Mouse (Mus musculus): ENCODE data around the gene Bri3bp. TPM values are rescaled to one million over a fixed set of nuclear protein-coding genes. Genes with fewer than 3 reads are reported as not detected.
A peak's percentile ranks its signal among the peaks of the same experiment; 100 is the strongest.
"Not testable (repeated sequence)": the region's sequence is repeated elsewhere in the genome, so short reads cannot be mapped to it uniquely, and the experiment has no call there.

Bri3bp gene
- polyA plus RNA-seq (2015; fragmentation: Nextera tagmentation; extraction: Ambion mirVana) = 12.8 and 13.3 TPM in 2 replicates

DNA sequence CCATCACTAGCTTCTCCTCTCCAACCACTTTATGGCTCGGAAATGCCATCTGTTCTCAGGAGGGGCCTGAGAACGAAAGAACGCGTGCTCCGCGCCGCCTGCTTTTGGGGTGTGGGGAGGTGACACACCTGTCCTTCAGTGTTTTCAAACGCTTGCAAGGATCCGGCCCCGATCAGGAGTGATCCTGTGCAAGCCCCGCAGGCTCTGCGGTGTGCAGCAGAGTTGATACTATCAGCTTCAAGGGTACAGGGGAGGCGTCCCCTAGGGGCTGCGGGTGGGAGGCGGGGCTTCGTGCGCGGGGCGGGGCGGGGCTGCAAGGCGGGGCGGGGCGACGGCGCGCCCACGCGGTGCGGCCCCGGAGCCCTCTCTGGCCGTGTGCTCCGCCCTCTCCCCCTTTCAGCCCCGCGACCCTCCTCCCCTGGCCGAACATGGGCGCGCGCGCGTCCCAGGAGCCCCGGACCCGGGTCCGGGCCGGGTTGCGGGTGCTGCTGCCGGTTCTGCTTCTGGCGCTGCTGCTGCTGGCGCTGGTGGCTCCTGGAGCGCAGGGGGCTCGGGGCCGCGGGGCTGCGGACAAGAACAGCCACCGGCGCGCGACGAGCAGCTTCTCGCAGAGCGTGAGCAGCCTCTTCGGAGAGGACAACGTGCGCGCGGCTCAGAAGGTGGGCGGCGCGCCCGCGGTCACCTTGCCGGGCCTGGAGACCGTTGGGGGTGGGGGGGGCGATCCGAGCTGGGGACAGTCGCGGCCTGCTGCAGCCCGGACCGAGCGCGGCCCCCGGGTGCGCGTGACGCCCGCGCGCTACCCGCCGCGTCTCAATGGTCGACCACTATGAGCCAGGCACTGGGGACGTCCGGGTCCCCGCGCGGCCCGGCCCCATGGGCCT lies at the start of gene Bri3bp:
Bri3bp (plus strand) TSS at position 335 of the 881 bp plus-strand sequence.
- no peaks in the 10 kb centered on the region for H3K36me3 ChIP-seq (ENCODE audit: insufficient read depth, low read length)
- H3K27ac ChIP-seq (ENCODE audit: low read length) = peak within 1 kb of the TSS; percentile 64
- ATAC-seq (peak; percentile 92), DNase-seq (ENCODE audit: low spot score) (peak; percentile 61)
- H3K27me3 ChIP-seq (replicated peaks; ENCODE audit: insufficient read depth, low read length) = no peaks in the 10 kb centered on the region
- H3K4me2 ChIP-seq (replicated peaks; ENCODE audit: low read depth, low read length) = peak within 1 kb of the TSS; percentile 98
- WGBS = 3% methylated on average over 69 of the region's 97 CpGs
- H3K9ac ChIP-seq (replicated peaks; ENCODE audit: low read depth) = peak within 1 kb of the TSS; percentile 43; the same call in 1 of the 2 replicates
- H3K4me3 ChIP-seq (ENCODE audit: low read depth, low read length) = peak within 1 kb of the TSS; percentile 85
- TF ChIP-seq EP300 (IDR thresholded peaks at IDR 0.05) = no peak
- 0 out of 2 replicates have a peak, but pooled peaks have one; percentile 7 for TF ChIP-seq CTCF (IDR thresholded peaks at IDR 0.05)
- no peaks in the 10 kb centered on the region for H3K9me3 ChIP-seq (ENCODE audit: low read length)
- peaks cover 5% of the 10 kb centered on the region; the same call in 1 of the 2 replicates for H3K4me1 ChIP-seq (ENCODE audit: insufficient read depth, low read depth, low read length)

DNA sequence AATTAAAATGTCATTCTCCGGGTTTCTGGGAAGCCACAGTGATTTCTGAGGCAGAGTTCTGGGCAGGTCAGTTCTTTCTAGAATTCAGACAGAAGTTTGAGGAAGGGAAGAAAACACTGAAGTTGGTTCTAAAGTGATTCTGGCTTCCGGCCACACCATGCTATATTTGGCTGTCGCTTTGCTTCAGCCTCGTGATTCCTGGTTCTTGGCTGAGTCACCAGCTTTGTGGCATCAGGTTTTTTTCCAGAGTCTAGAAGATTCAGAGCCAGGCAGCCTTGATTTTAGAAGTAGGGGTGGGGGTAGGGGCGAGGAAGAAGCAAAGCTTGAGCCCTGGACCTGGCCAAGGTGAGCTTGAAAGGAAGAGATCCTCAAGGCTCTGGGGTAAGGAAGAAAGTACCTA lies 49.8 kb upstream of the Bri3bp start:
- ATAC-seq = no peak
- peak overlapping the region; percentile 99 for H3K27ac ChIP-seq (ENCODE audit: low read length)
- no peak overlapping the region for H3K4me3 ChIP-seq (ENCODE audit: low read depth, low read length)
- WGBS = 30% methylated on average over 5 of the region's 5 CpGs
- no peaks in the 10 kb centered on the region for H3K9me3 ChIP-seq (ENCODE audit: low read length)
- no peaks in the 10 kb centered on the region for H3K27me3 ChIP-seq (replicated peaks; ENCODE audit: insufficient read depth, low read length)
- TF ChIP-seq EP300 (IDR thresholded peaks at IDR 0.05) (peak; percentile 82), CTCF (IDR thresholded peaks at IDR 0.05) (no peak)
- 0 out of 2 replicates have a peak, but pooled peaks cover 5% of the 10 kb centered on the region for H3K36me3 ChIP-seq (ENCODE audit: insufficient read depth, low read length)
- peaks cover 17% of the 10 kb centered on the region; the same call in 1 of the 2 replicates for H3K4me1 ChIP-seq (ENCODE audit: insufficient read depth, low read depth, low read length)
- H3K9ac ChIP-seq (replicated peaks; ENCODE audit: low read depth) = no peak overlapping the region
- DNase-seq (ENCODE audit: low spot score) = peak; percentile 95
- H3K4me2 ChIP-seq (replicated peaks; ENCODE audit: low read depth, low read length) = peak overlapping the region; percentile 37; the same call in 1 of the 2 replicates

DNA sequence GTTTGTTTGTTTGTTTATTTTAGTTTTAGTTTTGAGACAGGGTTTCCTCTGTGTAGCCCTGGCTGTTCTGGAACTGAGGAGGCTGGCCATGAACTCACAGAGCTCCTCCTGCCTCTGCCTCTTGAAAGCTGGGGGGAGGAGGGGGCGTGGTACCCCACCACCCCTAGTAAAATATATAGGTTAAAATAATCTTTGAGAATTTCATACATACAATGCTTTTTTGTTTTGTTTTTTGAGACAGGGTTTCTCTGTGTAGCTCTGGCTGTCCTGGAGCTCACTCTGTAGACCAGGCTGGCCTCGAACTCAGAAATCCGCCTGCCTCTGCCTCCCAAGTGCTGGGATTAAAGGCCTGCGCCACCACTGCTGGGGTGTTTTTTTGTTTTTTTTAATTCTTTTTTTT lies 49.2 kb upstream of the Bri3bp start:
- peak overlapping the region; percentile 37; the same call in 1 of the 2 replicates for H3K4me2 ChIP-seq (replicated peaks; ENCODE audit: low read depth, low read length)
- DNase-seq (ENCODE audit: low spot score) = not testable (repeated sequence)

DNA sequence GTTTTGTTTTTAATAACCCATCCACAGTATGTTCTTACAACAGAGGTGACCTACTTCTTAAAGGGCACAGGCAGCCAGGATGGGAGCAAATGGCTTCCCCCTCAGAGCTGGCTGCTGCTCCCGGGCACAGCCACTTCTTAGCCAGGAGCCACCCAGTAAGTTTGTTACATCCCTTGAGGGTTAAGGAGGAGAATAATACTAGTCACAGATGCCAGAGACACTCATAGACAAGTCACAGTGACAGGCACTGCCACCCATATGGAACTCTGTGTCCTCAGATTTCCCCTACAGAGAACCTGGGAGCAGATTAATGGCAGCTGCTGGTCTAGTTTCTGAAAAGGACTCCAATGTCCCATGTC lies 48.8 kb upstream of the Bri3bp start:
- Histone ChIP-seq H3K27ac (ENCODE audit: low read length) (peak overlapping the region; percentile 99), H3K27me3 (replicated peaks; ENCODE audit: insufficient read depth, low read length) (no peaks in the 10 kb centered on the region), H3K4me3 (ENCODE audit: low read depth, low read length) (peak overlapping the region; percentile 14; the same call in 1 of the 2 replicates), H3K9ac (replicated peaks; ENCODE audit: low read depth) (peak overlapping the region; percentile 41; the same call in 1 of the 2 replicates), H3K4me2 (replicated peaks; ENCODE audit: low read depth, low read length) (peak overlapping the region; percentile 37), H3K9me3 (ENCODE audit: low read length) (no peaks in the 10 kb centered on the region), H3K4me1 (ENCODE audit: insufficient read depth, low read depth, low read length) (peaks cover 17% of the 10 kb centered on the region; the same call in 1 of the 2 replicates), H3K36me3 (ENCODE audit: insufficient read depth, low read length) (0 out of 2 replicates have a peak, but pooled peaks cover 5% of the 10 kb centered on the region)
- TF ChIP-seq CTCF (IDR thresholded peaks at IDR 0.05) = no peak
- TF ChIP-seq EP300 (IDR thresholded peaks at IDR 0.05) = no peak
- DNase-seq (ENCODE audit: low spot score) = no peak
- WGBS = 4% methylated on average over 1 of the region's 1 CpGs
- ATAC-seq = no peak

More for the DNA sequence above, 49.2 kb upstream of the Bri3bp start:
- not testable (repeated sequence) for H3K36me3 ChIP-seq (ENCODE audit: insufficient read depth, low read length); ATAC-seq; H3K9me3 ChIP-seq (ENCODE audit: low read length); H3K4me3 ChIP-seq (ENCODE audit: low read depth, low read length); H3K27me3 ChIP-seq (replicated peaks; ENCODE audit: insufficient read depth, low read length)
- peaks cover 17% of the 10 kb centered on the region; the same call in 1 of the 2 replicates for H3K4me1 ChIP-seq (ENCODE audit: insufficient read depth, low read depth, low read length)
- WGBS = 96% methylated on average over 4 of the region's 4 CpGs
- peak overlapping the region; percentile 99 for H3K27ac ChIP-seq (ENCODE audit: low read length)
- H3K9ac ChIP-seq (replicated peaks; ENCODE audit: low read depth) = peak overlapping the region; percentile 41; the same call in 1 of the 2 replicates

DNA sequence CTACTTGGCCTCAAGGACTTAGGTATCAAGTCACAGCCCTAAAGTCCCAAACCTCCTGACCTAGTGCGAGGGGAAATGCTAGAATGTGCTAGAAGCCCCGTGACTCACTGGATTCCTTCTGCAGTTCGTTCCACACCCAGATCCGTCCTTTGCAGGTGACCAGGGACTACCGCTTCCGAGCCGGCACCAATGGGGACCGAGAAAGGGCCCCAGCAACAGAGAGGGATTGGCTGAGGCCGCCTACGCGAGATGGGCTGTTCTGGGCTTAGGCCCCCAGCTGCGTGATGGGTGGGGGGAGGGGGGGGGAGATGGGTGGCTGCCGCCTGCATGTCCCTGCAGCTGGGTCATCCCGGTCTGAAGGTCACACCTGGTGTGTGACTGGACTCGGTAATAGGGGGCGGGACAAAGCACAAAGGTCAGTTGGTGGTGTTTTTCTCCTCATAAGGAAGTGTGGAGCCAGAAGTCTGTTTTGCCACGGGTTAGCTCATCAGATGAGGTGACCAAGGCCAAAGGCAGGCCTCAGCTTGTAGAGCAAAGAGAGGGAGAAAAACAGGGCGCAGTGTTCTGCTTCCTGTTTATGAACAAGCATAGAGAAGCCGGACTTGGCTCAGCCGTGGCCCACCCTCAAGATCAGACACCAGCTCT lies 48.3 kb upstream of the Bri3bp start:
- ATAC-seq = peak; percentile 90
- Histone ChIP-seq H3K27ac (ENCODE audit: low read length) (peak overlapping the region; percentile 99), H3K9ac (replicated peaks; ENCODE audit: low read depth) (peak overlapping the region; percentile 41; the same call in 1 of the 2 replicates), H3K9me3 (ENCODE audit: low read length) (no peaks in the 10 kb centered on the region), H3K36me3 (ENCODE audit: insufficient read depth, low read length) (0 out of 2 replicates have a peak, but pooled peaks cover 5% of the 10 kb centered on the region), H3K4me3 (ENCODE audit: low read depth, low read length) (peak overlapping the region; percentile 14; the same call in 1 of the 2 replicates), H3K27me3 (replicated peaks; ENCODE audit: insufficient read depth, low read length) (no peaks in the 10 kb centered on the region), H3K4me1 (ENCODE audit: insufficient read depth, low read depth, low read length) (peaks cover 17% of the 10 kb centered on the region; the same call in 1 of the 2 replicates), H3K4me2 (replicated peaks; ENCODE audit: low read depth, low read length) (peak overlapping the region; percentile 44)
- WGBS = under 1% methylated on average over 20 of the region's 20 CpGs
- DNase-seq (ENCODE audit: low spot score) = peak; percentile 99
- TF ChIP-seq EP300 (IDR thresholded peaks at IDR 0.05) = peak; percentile 91
- no peak for TF ChIP-seq CTCF (IDR thresholded peaks at IDR 0.05)

Measured in lung, postnatal 0 days (tissue).